Mouse (Mus musculus): ENCODE results near the gene Reep6.

- no peak for TF ChIP-seq POLR2A (IDR thresholded peaks at IDR 0.05; ENCODE audit: borderline replicate concordance, extremely low read depth, low read depth, low read length)
- TF ChIP-seq CTCF (IDR thresholded peaks at IDR 0.05; ENCODE audit: insufficient read depth, low read length), result no peak
These were observed 32.1 kb upstream of the Reep6 start for GRCm38 (mm10) chr10:80297526-80298133.

All from lung, adult 2 months (tissue).